Mouse (Mus musculus): ENCODE measurements around the gene Smyd4. TPM values are rescaled to one million over a fixed set of nuclear protein-coding genes. Genes with fewer than 3 reads are reported as not detected.
A peak's percentile ranks its signal among the peaks of the same experiment; 100 is the strongest.

The Smyd4 gene
- polyA plus RNA-seq (2012), result 0.67 and 0.75 TPM in 2 replicates

GRCm38 (mm10) chr11:75348199-75348889, at the start of gene Smyd4, which contains the start of gene Rpa1:
Smyd4 (plus strand) TSS chr11:75348433.
Rpa1 (minus strand) TSS chr11:75348324.
- no peak for TF ChIP-seq GATA1 (IDR thresholded peaks at IDR 0.05; ENCODE audit: low read length)

GRCm38 (mm10) chr11:75298491-75298890, 49.7 kb upstream of the Smyd4 start:
- no peak for TF ChIP-seq GATA1 (IDR thresholded peaks at IDR 0.05; ENCODE audit: low read length)

- no peak for TF ChIP-seq GATA1 (IDR thresholded peaks at IDR 0.05; ENCODE audit: low read length)
Measured at GRCm38 (mm10) chr11:75299786-75300185, 48.4 kb upstream of the Smyd4 start.

- TF ChIP-seq GATA1 (IDR thresholded peaks at IDR 0.05; ENCODE audit: low read length), result no peak
Measured at GRCm38 (mm10) chr11:75300954-75301353, 47.3 kb upstream of the Smyd4 start.

- TF ChIP-seq GATA1 (IDR thresholded peaks at IDR 0.05; ENCODE audit: low read length), result peak; percentile 86
Measured at GRCm38 (mm10) chr11:75304797-75305196, 43.4 kb upstream of the Smyd4 start.

GRCm38 (mm10) chr11:75308650-75309049, 39.6 kb upstream of the Smyd4 start:
- TF ChIP-seq GATA1 (IDR thresholded peaks at IDR 0.05; ENCODE audit: low read length), result no peak

GRCm38 (mm10) chr11:75310813-75311212, 37.4 kb upstream of the Smyd4 start:
- TF ChIP-seq GATA1 (IDR thresholded peaks at IDR 0.05; ENCODE audit: low read length), result no peak

- TF ChIP-seq GATA1 (IDR thresholded peaks at IDR 0.05; ENCODE audit: low read length), result no peak
Measured at GRCm38 (mm10) chr11:75311751-75312150, 36.5 kb upstream of the Smyd4 start.

- peak; percentile 98 for TF ChIP-seq GATA1 (IDR thresholded peaks at IDR 0.05; ENCODE audit: low read length)
Measured at GRCm38 (mm10) chr11:75313834-75314233, 34.4 kb upstream of the Smyd4 start.

- no peak for TF ChIP-seq GATA1 (IDR thresholded peaks at IDR 0.05; ENCODE audit: low read length)
Measured at GRCm38 (mm10) chr11:75318351-75319221, 29.6 kb upstream of the Smyd4 start.

- TF ChIP-seq GATA1 (IDR thresholded peaks at IDR 0.05; ENCODE audit: low read length), result no peak
Measured at GRCm38 (mm10) chr11:75319246-75319645, 29.0 kb upstream of the Smyd4 start.

GRCm38 (mm10) chr11:75323326-75323737, 24.9 kb upstream of the Smyd4 start:
- no peak for TF ChIP-seq GATA1 (IDR thresholded peaks at IDR 0.05; ENCODE audit: low read length)

- TF ChIP-seq GATA1 (IDR thresholded peaks at IDR 0.05; ENCODE audit: low read length), result no peak
Measured at GRCm38 (mm10) chr11:75324433-75324832, 23.8 kb upstream of the Smyd4 start.

- no peak for TF ChIP-seq GATA1 (IDR thresholded peaks at IDR 0.05; ENCODE audit: low read length)
Measured at GRCm38 (mm10) chr11:75325116-75325968, 22.9 kb upstream of the Smyd4 start.

- no peak for TF ChIP-seq GATA1 (IDR thresholded peaks at IDR 0.05; ENCODE audit: low read length)
Measured at GRCm38 (mm10) chr11:75325969-75326311, 22.3 kb upstream of the Smyd4 start.

GRCm38 (mm10) chr11:75336676-75337075, 11.6 kb upstream of the Smyd4 start:
- TF ChIP-seq GATA1 (IDR thresholded peaks at IDR 0.05; ENCODE audit: low read length), result no peak

Data from G1E-ER4 (cell line).